Mouse (Mus musculus): ENCODE data around the gene Nbas. TPM values are rescaled to one million over a fixed set of nuclear protein-coding genes. Genes with fewer than 3 reads are reported as not detected.

Gene Nbas
- polyA plus RNA-seq, 1 experiment from 2014 or later = 12.9 TPM

DNA sequence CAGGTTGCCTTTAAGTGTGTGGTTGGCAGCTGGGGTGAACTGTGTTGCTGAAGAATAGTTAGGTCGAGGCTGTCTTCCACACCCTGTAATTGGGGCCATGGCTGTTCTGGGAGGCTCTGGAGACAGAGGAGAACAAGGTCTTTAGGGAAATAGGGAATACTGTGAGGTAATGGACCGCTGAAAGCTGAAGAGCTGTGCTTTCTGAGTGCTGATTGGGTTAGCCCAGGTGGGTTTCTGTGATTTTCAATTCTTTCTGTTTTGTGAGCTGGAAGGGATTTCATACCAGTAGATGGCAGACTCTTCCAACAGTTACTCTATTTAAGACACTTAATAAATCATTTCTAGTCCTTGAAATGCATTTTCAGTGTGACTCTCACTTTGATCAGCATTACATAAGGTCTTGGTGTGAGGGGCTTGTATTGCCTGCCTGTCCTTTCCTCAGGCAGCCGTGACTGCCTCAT lies 24.5 kb downstream of the Nbas start:
- Histone ChIP-seq H3K4me2 (replicated peaks; ENCODE audit: low read depth, low read length) (no peak overlapping the region), H3K27me3 (ENCODE audit: insufficient read depth, low read length) (no peaks in the 10 kb centered on the region), H3K4me3 (ENCODE audit: low read length) (no peak overlapping the region), H3K4me1 (ENCODE audit: insufficient read depth, low read length) (0 out of 2 replicates have a peak, but pooled peaks cover 4% of the 10 kb centered on the region), H3K36me3 (ENCODE audit: insufficient read depth, low read length) (peaks cover 11% of the 10 kb centered on the region; the same call in 1 of the 2 replicates), H3K9ac (replicated peaks; ENCODE audit: low read length) (no peak overlapping the region), H3K9me3 (ENCODE audit: low read length) (no peaks in the 10 kb centered on the region), H3K27ac (ENCODE audit: low read length) (no peak overlapping the region)
- ATAC-seq (ENCODE audit: low FRiP score, low TSS enrichment) = no peak; the same call in 1 of the 2 replicates
- 41% methylated on average over 3 of the region's 3 CpGs for WGBS

DNA sequence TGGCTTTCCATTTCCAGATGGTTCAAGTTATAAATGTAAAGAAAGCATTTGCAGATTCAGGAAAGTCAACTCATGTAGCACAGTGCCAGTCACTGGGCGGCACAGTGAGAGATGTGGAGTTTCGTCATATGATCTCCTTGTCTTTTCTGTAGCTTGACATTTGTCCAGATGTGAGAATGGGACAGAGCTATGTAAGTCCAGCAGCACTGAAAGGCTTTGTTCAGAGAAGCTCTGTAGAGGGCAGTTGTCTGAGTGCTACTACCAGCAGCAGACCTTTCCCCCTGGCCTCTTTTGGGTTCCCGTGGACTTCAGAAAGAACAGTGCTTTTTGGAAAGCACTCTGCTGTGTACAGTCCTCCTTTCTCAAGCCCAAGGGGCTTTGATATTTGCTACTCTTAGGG lies 34.1 kb downstream of the Nbas start:
- no peak overlapping the region for H3K27ac ChIP-seq (ENCODE audit: low read length)
- no peaks in the 10 kb centered on the region for H3K27me3 ChIP-seq (ENCODE audit: insufficient read depth, low read length)
- H3K36me3 ChIP-seq (ENCODE audit: insufficient read depth, low read length) = peaks cover 2% of the 10 kb centered on the region
- no peak overlapping the region for H3K4me2 ChIP-seq (replicated peaks; ENCODE audit: low read depth, low read length)
- no peak overlapping the region for H3K9ac ChIP-seq (replicated peaks; ENCODE audit: low read length)
- H3K4me1 ChIP-seq (ENCODE audit: insufficient read depth, low read length) = no peaks in the 10 kb centered on the region
- WGBS = 75% methylated on average over 3 of the region's 3 CpGs
- no peak for ATAC-seq (ENCODE audit: low FRiP score, low TSS enrichment)
- H3K9me3 ChIP-seq (ENCODE audit: low read length) = no peaks in the 10 kb centered on the region
- no peak overlapping the region for H3K4me3 ChIP-seq (ENCODE audit: low read length)

DNA sequence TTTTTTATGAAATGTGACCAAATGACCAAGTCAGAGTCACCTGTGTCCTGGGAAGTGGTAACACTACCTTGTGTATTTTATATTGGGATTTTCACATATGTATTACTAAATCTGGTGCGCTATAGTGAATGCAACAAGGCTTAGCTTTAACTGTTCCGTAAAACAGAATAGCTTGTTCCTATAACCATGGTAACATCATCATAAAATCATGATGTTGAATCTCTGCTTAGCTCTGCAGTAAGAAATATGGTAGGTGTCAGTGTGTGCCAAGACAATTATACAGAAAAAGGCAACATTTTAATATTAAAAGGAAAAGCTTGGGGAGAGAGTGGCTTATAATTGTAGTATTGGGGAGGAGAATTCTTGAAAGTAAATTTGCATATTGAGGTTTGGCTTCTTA lies 45.0 kb downstream of the Nbas start:
- Histone ChIP-seq H3K9ac (replicated peaks; ENCODE audit: low read length) (no peak overlapping the region), H3K27ac (ENCODE audit: low read length) (no peak overlapping the region), H3K4me3 (ENCODE audit: low read length) (no peak overlapping the region), H3K4me1 (ENCODE audit: insufficient read depth, low read length) (no peaks in the 10 kb centered on the region), H3K4me2 (replicated peaks; ENCODE audit: low read depth, low read length) (no peak overlapping the region), H3K27me3 (ENCODE audit: insufficient read depth, low read length) (no peaks in the 10 kb centered on the region), H3K36me3 (ENCODE audit: insufficient read depth, low read length) (no peaks in the 10 kb centered on the region), H3K9me3 (ENCODE audit: low read length) (no peaks in the 10 kb centered on the region)
- ATAC-seq (ENCODE audit: low FRiP score, low TSS enrichment) = no peak
- WGBS = 93% methylated on average over 2 of the region's 2 CpGs

DNA sequence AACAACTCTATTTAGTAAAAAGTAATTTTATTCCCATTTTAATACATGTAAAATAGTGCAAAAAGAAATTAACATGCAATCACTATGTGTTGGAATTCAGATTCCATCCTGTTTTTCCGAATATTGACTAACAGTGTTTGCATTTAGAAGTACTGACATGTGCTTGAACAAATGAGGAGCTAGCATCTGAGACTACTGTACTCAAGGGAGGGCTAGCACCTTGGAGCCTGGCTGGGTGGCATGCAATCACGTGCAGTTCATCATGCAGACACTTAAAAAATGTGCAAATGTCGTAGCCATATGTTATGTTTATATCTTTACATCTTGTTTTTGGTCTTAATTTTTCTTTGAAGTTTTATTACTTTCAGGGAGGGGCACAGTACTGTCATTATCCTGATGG lies 45.5 kb downstream of the Nbas start:
- 80% methylated on average over 3 of the region's 3 CpGs for WGBS
- Histone ChIP-seq H3K4me1 (ENCODE audit: insufficient read depth, low read length) (no peaks in the 10 kb centered on the region), H3K4me3 (ENCODE audit: low read length) (no peak overlapping the region)

DNA sequence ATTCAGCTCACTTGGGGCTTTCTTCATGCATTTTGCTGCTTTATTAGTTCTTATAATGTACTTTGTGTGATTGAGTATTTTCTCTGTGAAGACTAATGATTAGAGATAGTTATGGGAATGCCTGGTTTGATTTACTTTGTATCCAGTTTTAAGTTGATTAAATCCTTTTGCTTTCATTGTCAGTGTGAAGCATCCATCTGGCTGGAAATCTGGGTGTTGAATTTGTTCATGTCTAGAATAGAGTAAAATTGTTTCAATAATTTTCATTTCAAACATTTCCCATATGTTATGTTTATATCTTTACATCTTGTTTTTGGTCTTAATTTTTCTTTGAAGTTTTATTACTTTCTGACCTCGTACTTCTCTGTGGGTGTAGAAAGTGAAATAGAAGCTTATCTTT lies 46.1 kb downstream of the Nbas start:
- H3K4me1 ChIP-seq (ENCODE audit: insufficient read depth, low read length) = no peaks in the 10 kb centered on the region
- no peak for ATAC-seq (ENCODE audit: low FRiP score, low TSS enrichment)
- H3K9ac ChIP-seq (replicated peaks; ENCODE audit: low read length) = no peak overlapping the region
- no peaks in the 10 kb centered on the region for H3K36me3 ChIP-seq (ENCODE audit: insufficient read depth, low read length)
- no peaks in the 10 kb centered on the region for H3K27me3 ChIP-seq (ENCODE audit: insufficient read depth, low read length)
- no peaks in the 10 kb centered on the region for H3K9me3 ChIP-seq (ENCODE audit: low read length)
- no peak overlapping the region for H3K4me2 ChIP-seq (replicated peaks; ENCODE audit: low read depth, low read length)
- no peak overlapping the region for H3K4me3 ChIP-seq (ENCODE audit: low read length)
- WGBS = 86% methylated on average over 1 of the region's 1 CpGs
- H3K27ac ChIP-seq (ENCODE audit: low read length) = no peak overlapping the region

More for the DNA sequence above, 45.5 kb downstream of the Nbas start:
- Histone ChIP-seq H3K27me3 (ENCODE audit: insufficient read depth, low read length) (no peaks in the 10 kb centered on the region), H3K36me3 (ENCODE audit: insufficient read depth, low read length) (no peaks in the 10 kb centered on the region), H3K27ac (ENCODE audit: low read length) (no peak overlapping the region), H3K4me2 (replicated peaks; ENCODE audit: low read depth, low read length) (no peak overlapping the region), H3K9me3 (ENCODE audit: low read length) (no peaks in the 10 kb centered on the region), H3K9ac (replicated peaks; ENCODE audit: low read length) (no peak overlapping the region)
- no peak for ATAC-seq (ENCODE audit: low FRiP score, low TSS enrichment)

DNA sequence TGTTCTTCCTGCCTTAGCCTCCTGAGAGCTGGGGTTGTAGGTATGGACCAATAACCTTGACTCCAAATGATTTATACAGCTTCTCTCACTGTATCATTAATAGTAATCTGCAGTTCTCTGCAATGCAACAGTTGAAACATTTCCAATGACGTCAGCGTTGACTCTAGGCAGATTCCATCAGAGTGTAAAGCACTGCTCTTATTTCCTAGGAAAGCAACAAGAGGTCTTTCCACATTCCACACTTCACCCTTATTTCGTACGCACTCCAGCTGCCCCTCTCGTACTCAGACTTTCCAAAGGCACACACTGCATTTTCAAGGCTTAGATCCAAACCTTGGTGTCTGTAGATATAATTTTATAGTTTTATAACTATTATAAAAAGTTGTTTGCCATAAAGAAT lies 73.6 kb downstream of the Nbas start:
- Histone ChIP-seq H3K4me2 (replicated peaks; ENCODE audit: low read depth, low read length) (no peak overlapping the region), H3K4me3 (ENCODE audit: low read length) (no peak overlapping the region), H3K27ac (ENCODE audit: low read length) (no peak overlapping the region), H3K4me1 (ENCODE audit: insufficient read depth, low read length) (no peaks in the 10 kb centered on the region), H3K9me3 (ENCODE audit: low read length) (no peaks in the 10 kb centered on the region), H3K9ac (replicated peaks; ENCODE audit: low read length) (no peak overlapping the region), H3K27me3 (ENCODE audit: insufficient read depth, low read length) (no peaks in the 10 kb centered on the region), H3K36me3 (ENCODE audit: insufficient read depth, low read length) (peaks cover 11% of the 10 kb centered on the region; the same call in 1 of the 2 replicates)
- WGBS = 56% methylated on average over 5 of the region's 5 CpGs
- ATAC-seq (ENCODE audit: low FRiP score, low TSS enrichment) = no peak

DNA sequence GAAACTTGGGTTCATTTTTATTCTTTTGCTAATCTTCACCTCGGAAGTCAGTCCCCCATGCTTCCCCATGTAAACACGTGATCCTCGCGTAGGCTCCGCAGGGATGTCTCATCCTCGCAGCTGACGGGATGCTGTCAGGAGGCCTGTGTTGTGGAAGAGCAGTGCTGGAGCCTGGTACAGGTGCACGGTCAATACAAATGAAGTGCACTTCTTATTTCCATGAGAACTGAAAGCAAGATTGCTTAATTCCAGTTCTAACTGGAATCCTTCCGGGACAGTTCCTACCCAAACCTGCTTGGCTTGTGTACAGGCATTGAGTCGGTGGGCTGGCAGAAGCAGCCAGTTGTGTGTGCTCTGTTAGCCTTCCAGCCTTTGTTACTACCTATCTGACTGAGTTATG lies 87.3 kb downstream of the Nbas start:
- no peak overlapping the region for H3K4me3 ChIP-seq (ENCODE audit: low read length)
- no peak overlapping the region for H3K4me2 ChIP-seq (replicated peaks; ENCODE audit: low read depth, low read length)
- H3K9ac ChIP-seq (replicated peaks; ENCODE audit: low read length) = no peak overlapping the region
- ATAC-seq (ENCODE audit: low FRiP score, low TSS enrichment) = no peak
- no peak overlapping the region for H3K27ac ChIP-seq (ENCODE audit: low read length)
- 90% methylated on average over 10 of the region's 10 CpGs for WGBS
- H3K9me3 ChIP-seq (ENCODE audit: low read length) = no peaks in the 10 kb centered on the region
- no peaks in the 10 kb centered on the region for H3K27me3 ChIP-seq (ENCODE audit: insufficient read depth, low read length)
- H3K36me3 ChIP-seq (ENCODE audit: insufficient read depth, low read length) = peaks cover 13% of the 10 kb centered on the region; the same call in 1 of the 2 replicates
- H3K4me1 ChIP-seq (ENCODE audit: insufficient read depth, low read length) = no peaks in the 10 kb centered on the region

DNA sequence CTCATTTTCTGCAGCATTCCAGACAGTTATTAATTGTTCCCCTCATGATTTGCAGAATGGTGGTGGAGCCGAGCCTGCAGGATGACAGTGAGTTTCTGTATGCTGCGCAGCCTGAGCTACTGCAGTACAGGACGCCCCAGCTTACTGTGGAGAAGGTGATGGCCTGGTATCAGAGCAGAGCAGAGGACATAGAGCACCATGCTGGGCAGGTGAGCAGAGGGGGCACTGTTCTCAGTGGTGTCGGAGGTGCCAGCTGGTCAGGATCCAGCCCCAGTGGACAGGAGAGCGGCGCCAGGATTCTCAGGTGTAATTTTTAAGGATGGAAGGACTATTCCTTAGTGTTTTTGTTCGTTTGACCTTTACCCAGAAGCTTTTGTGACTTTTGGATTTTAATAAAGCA lies 87.8 kb downstream of the Nbas start:
- Histone ChIP-seq H3K27ac (ENCODE audit: low read length) (no peak overlapping the region), H3K36me3 (ENCODE audit: insufficient read depth, low read length) (peaks cover 13% of the 10 kb centered on the region; the same call in 1 of the 2 replicates), H3K27me3 (ENCODE audit: insufficient read depth, low read length) (no peaks in the 10 kb centered on the region), H3K4me2 (replicated peaks; ENCODE audit: low read depth, low read length) (no peak overlapping the region), H3K9ac (replicated peaks; ENCODE audit: low read length) (no peak overlapping the region), H3K4me3 (ENCODE audit: low read length) (no peak overlapping the region), H3K9me3 (ENCODE audit: low read length) (no peaks in the 10 kb centered on the region), H3K4me1 (ENCODE audit: insufficient read depth, low read length) (no peaks in the 10 kb centered on the region)
- WGBS = 85% methylated on average over 7 of the region's 7 CpGs
- no peak for ATAC-seq (ENCODE audit: low FRiP score, low TSS enrichment)

DNA sequence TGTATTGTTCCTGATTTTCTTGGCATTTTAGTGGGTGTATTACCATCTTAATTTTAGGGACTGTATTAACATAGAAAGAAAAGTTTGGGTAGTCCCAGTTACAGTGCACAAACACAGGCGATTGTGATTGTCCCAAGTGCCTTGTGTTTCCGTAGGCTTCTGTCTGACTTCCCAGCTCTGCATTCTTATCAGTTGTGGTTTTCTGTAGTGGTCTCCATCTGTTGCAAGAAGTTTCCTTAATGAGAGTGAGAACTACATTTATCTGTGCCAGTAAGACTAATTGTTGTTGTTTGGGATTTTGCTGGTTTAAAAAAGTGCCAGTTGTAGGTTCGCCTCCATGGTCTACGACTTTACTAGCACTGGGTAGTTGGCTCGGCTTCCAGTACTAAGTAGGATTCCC lies 88.3 kb downstream of the Nbas start:
- 93% methylated on average over 5 of the region's 5 CpGs for WGBS
- Histone ChIP-seq H3K36me3 (ENCODE audit: insufficient read depth, low read length) (peaks cover 16% of the 10 kb centered on the region; the same call in 1 of the 2 replicates), H3K9me3 (ENCODE audit: low read length) (no peaks in the 10 kb centered on the region), H3K4me1 (ENCODE audit: insufficient read depth, low read length) (no peaks in the 10 kb centered on the region), H3K27me3 (ENCODE audit: insufficient read depth, low read length) (no peaks in the 10 kb centered on the region), H3K4me2 (replicated peaks; ENCODE audit: low read depth, low read length) (no peak overlapping the region), H3K27ac (ENCODE audit: low read length) (no peak overlapping the region), H3K4me3 (ENCODE audit: low read length) (no peak overlapping the region), H3K9ac (replicated peaks; ENCODE audit: low read length) (no peak overlapping the region)
- no peak for ATAC-seq (ENCODE audit: low FRiP score, low TSS enrichment)

DNA sequence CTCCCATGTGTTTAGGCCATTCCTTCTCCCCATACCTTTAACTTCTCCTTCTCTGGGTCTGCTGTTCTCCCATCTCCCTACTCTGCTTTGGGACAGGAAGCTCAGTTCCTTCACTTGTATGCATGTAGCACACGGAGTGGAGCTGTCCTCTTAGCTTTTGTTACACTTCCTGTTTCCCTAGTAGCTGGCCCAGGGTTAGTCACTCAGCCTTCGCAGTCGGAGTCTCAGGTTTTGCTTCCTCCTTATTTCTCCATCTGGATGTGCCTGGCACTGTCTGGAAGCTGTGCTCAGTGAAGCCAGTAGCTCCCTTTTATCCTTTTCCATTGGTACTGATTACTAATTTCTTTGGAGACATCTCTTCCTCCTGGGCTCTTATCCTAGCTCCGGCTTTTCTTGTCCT lies 89.9 kb downstream of the Nbas start:
- no peak overlapping the region for H3K4me2 ChIP-seq (replicated peaks; ENCODE audit: low read depth, low read length)
- H3K4me1 ChIP-seq (ENCODE audit: insufficient read depth, low read length) = no peaks in the 10 kb centered on the region
- H3K9ac ChIP-seq (replicated peaks; ENCODE audit: low read length) = no peak overlapping the region
- H3K9me3 ChIP-seq (ENCODE audit: low read length) = no peaks in the 10 kb centered on the region
- no peaks in the 10 kb centered on the region for H3K27me3 ChIP-seq (ENCODE audit: insufficient read depth, low read length)
- peaks cover 21% of the 10 kb centered on the region; the same call in 1 of the 2 replicates for H3K36me3 ChIP-seq (ENCODE audit: insufficient read depth, low read length)
- no peak overlapping the region for H3K27ac ChIP-seq (ENCODE audit: low read length)
- no peak overlapping the region for H3K4me3 ChIP-seq (ENCODE audit: low read length)
- no peak for ATAC-seq (ENCODE audit: low FRiP score, low TSS enrichment)
- WGBS = 59% methylated on average over 4 of the region's 4 CpGs
